Mouse (Mus musculus) erythroid progenitor cell, adult 5-6 weeks (primary cell): ENCODE results near the gene Hecw2. TPM values are rescaled to one million over a fixed set of nuclear protein-coding genes. Genes with fewer than 3 reads are reported as not detected.

Source experiments
- ATAC-seq: replicated peaks from 2 replicates; pipeline ENCODE4 v1.8.0; 2016; ENCODE audit warnings: moderate number of reproducible peaks, mild to moderate bottlenecking, moderate TSS enrichment, inconsistent platforms; ENCODE audit not compliant: poor library complexity, low FRiP score, severe bottlenecking
- total RNA-seq, 2 experiments: library from RNA; stranded (forward) in 1 of 2; stranded (reverse) in 1 of 2; fragments of 150-400 nt in 1 of 2; fragments of 186-747, 209-891 nt in 1 of 2; gene quantifications; 2 replicates each; pipeline versions ENCODE4 v1.2.3 to v1.2.4; 2015 to 2017; ENCODE audit warnings: low replicate concordance in 2 of 2

The Hecw2 gene
- total RNA-seq, 2 experiments from 2014 or later: not detected

DNA sequence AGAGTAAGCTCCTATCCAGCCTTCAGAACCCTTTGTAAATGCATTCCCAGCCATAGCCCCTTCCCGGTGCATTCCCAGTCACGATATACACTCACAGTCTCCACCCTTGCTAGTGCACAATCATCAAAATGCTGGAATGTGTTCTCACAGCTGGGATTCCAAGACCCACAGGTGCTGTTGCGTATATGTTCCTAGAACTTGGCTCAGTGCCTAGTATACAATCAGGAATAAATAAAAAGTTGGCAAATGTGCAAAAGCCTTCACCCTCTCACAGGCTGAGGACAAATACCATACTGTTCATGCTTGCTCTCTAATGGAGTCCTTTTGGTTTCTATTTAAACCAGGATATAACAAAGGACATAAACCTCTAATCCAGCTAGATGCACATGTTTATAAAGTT is 283.1 kb downstream of the Hecw2 start:
- no peak for ATAC-seq

DNA sequence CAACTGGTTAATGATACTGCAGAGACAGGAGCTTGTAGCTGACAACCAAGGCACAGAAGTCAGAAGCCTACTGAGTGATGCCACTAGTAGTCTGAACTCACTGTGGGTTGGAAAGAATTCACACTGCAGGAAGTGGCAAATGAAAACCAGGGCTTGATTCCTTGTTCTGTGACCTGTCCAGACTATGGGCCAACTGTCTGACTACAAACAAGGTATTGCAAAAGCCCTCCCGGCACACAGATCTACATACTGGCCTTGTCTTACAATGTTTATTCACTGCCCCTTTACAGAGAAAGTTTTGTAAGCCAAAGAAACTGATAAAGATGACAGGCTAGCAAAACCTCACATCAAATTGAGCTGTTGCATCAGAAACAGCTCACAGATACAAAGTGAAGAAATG is 284.7 kb downstream of the Hecw2 start:
- ATAC-seq: no peak

DNA sequence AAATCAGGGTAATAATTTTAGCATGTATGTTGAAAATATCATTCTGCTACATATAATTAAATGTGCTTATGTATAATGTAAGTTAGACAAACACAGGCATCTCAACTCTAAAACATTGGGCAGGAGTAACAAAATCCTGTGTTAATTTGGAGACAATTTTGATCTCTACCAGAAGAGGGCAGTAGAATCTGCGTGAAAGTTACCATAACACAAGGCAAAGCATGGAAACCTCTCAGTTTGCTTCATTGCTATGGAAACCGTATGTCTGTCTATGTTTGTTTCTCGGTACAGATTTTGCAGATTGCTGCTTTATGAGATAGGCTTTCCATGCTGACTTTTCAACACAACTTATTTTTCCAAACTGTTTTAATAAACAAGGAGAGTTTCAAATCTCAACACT is 285.9 kb downstream of the Hecw2 start:
- no peak for ATAC-seq

DNA sequence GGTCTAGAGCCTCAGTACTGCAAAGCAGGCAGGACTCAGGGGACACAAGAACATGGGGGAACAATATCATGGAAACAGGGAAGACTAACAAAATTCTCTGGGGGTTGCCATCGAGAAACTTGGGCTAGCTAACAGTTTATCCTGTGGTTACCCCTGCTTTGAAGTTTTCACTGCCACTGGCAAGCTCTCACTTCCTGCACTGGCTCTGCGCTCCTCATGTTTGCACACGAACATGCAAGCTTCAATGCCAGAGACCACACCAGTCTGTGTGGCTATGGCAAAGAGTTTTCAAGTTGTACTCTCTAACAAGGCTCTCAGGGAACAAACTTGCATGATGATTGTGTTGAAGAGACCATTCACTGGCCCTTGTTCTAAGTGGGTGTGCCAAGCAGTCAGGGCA is 288.8 kb downstream of the Hecw2 start:
- no peak for ATAC-seq

DNA sequence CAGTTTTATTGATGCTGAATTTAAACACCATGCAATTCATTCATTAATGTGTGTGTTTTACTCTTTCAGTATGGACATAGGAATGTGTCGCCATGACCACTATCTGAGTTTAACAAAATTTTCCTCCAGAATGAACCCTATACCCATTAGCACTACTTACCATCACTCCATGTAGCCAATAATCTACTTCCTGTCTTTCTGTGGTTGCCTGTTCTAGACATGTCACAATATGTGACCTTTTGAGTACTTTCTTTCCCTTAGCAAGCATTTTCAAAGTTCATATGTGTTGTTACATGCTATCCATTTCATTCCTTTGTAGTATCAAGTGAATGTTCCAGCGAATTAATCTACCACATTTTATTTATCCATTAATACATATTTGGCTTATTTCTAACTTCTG is 294.6 kb downstream of the Hecw2 start:
- ATAC-seq: no peak

DNA sequence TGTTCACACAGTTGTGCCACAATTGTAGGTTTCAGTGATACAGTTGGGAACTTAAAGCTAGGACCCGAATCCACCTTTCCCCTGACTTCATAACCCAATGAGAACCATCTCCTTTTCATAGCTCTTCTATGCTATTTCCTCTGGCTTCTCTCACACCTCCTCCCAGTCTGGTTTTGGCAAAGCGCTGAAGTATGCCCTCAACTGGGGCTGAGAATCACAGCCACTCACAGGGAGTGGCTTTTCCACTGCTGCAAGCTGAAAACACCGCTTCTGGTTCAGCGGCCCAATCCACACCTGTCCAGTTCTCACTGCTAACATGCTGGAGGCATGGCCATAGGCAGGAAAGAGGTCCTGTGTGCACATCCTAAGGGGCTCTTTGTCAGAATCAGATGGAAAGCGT is 300.7 kb downstream of the Hecw2 start:
- no peak for ATAC-seq

DNA sequence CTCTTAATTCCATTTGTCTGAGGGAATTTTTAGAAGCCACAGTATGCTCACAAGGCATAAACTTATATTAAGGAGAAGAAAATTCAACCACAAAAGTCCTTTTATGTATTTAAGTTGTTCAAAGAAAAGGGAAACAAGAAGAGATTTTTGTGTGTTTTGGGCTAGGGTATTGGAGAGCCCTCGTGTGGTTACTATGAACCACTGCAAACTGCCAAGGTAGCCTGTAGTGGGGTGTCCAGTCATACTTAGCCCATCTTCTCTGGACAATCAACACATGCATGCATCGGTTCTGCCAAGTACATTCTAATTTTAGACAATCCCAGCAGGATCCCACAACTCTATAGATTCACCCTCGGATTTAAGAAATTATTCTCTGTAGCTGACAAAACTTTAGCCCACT is 304.6 kb downstream of the Hecw2 start:
- no peak for ATAC-seq

DNA sequence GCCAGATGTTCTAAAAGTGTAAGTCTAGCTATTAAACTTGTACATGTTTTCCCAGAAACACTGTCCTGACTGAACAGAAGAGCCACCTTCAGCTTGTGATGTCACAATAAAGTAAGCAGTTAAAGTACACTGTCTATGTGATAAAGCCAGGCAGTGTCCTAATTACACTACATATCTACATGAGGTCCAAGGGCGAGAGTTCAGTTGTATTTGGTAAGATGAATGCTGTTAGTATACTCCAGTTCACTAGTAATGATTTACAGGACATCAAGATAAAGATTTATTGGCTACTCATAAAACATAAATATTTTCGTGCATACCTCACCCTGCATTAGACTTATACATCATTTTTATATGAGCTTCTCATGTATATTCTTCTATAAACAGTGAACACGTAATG is 305.2 kb downstream of the Hecw2 start:
- ATAC-seq: no peak

DNA sequence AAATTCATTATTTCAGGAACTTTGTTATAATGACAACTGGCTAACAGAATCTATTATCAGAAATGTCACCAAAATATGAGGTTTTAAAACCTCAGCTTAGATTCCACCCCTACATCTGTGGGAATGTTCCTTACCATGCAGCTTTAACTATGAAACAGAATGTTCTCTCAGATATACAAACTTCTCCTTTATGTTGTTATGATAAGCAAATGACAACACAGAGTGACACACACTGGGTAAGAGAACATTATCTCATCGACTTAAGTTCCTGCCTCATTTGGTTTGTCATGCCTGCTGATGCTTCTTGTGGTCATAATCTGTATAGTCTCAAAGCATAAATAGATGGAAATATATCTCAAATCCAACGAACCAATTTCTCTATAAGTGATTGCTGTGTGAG is 312.5 kb downstream of the Hecw2 start:
- ATAC-seq: no peak

DNA sequence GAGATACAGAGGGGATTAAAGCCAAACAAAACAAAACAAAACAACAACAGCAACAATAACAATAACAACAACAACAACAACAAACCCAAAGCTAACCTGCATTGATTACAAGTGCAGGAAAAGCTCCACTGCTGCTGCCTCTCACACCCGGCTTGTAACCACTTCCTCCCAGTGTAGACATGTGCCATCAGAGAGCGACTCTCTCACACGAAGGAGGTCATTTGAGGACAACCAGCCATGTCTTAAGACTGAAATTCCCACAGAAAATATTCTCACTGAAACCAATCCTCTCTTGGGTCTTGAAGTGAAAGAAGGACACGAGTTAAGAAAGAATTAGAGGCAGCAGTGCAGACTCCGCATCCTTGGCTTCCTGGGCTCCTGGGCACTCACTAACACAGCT is 319.0 kb downstream of the Hecw2 start:
- ATAC-seq: no peak

DNA sequence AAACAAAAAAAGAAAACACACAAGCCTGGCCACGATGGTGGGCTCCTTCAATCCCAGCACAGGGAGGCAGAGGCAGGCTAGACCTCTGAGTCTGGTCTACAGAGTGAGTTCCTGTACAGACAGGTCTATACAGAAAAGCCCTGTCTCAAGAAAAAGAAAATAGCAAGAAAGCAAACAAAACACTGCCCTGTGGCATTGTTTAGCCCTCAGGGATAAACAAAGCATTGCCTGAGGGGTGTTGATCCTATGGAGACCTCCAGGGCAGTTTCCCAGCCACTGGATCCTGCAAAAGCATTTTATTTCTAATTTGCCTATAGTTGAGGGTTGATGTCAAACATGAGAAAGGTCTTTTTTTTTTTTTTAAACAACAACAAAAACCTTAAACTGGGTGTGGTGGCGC is 327.7 kb downstream of the Hecw2 start:
- no peak for ATAC-seq

DNA sequence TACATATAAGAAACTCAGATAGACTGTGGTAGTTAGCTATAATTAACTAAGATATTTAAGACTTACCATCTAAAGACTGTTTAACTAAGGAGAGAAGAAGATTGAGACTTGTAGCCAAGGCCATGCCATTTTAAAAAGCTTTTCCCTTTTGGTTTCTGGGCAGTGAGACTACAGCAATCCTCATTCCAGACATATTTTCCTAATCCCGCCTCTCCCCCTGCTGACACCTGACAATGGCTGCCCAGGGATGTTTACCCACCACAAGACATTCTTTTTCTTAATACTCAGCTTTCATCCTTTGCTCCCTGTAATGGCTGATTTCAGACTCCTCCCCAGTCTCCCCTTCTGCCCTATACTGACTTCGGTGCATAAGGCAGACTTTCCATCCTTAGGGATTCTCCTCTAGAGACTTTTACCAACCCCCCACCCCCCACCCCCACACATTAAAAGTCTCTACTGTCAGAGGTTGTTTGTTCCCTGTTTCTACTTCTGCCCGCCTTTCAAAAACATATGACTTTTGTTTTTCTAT is 328.5 kb downstream of the Hecw2 start:
- ATAC-seq: no peak

DNA sequence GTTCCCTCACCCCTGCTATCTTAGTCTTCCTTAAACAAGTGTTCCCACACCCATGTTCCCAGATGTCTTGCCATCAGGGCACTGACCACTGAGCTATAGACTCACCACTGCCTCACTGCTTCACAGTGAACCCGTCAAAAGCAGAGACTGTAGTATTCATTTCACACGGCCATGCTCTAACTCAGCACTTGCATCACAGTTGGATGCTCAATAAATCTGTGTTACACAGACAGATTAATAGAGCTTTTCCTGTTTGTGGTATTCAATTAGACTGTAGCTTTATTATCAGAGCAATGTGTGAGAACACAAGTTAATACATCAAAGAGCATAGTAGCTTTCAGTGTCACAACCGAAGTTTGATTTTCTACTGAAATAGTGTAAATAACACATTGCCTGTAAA is 330.9 kb downstream of the Hecw2 start:
- ATAC-seq: no peak

DNA sequence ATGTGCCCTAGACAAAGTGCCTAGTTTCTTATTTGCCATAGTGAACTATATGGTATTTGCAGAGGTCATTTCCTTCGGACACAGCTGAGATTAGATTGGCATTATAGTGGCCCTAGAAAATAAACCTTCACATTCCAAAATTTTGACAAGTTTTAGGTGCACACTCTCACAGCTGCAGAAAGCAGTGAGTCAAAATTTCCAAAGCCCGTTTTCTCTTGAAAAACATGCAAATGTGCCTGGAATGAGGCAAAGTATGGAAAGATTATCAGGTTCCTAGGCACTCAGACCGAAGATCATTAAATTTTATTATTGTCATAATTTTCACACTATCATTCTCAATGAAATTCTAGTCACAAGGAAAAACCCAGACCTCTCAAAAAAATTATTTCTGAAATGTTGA is 334.4 kb downstream of the Hecw2 start:
- no peak for ATAC-seq

DNA sequence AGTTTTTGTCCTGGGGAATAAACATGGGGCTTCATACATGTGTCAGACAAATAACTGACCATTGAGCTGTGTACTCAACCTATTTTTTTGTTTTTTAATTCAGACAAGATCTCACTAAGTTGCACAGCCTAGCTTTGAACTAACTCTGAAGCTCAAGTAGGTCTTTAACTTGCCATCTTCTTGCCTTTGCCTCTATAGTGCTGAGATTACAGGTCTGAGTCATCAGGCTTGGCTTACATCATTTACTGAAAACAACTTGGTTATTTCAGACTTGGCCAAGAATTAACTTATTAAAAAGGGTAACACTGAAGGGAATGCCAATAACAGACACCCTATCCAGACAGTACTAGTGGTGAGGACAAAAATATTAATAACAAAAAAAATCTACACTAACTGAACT is 335.8 kb downstream of the Hecw2 start:
- no peak for ATAC-seq

DNA sequence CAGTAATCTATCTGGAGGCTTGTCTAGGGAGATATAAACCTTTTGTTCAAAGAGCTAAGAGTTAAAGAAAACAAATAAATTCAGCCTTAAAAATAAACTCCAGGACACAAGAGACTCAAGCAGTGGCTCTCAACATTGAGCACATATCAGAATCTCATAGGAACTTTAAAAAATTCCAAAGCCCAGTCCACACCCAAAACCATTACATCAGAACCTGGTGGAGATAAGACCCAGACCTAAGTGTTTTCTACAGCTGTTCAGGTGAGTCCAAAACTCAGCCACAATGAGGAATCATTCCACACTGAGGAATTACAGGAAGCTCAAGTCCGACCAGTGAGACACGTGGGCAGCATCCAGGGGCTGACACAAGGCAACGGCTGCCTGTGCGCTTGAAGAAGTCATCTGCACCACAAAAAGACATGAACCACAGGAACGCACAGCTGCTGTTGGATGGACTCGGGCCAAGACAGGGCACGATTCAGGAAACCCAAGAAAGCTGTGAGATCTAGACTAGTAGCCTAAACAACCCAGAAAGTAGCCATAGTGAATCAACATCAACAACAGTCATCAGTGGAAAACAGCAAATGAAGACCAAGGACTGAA is 338.4 kb downstream of the Hecw2 start:
- ATAC-seq: no peak

DNA sequence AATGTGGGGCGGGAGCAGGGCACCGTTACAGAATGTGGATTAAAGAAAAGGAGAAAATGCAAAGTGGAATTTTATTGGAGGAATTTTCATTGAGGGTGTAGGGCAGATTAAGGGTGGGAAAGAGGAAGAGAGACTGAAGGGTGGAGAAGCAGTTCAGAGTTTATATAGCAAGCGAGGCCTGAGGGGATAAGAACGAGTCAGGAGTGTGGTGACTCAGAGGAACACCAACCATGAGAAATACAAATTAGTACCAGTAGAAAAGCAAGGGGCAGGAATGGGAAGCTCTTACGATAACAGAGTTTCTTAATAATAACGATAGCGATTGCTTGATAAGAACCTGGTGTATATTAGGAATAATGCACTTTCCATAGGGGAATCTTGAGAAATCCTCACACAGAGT is 339.2 kb downstream of the Hecw2 start:
- ATAC-seq: no peak

DNA sequence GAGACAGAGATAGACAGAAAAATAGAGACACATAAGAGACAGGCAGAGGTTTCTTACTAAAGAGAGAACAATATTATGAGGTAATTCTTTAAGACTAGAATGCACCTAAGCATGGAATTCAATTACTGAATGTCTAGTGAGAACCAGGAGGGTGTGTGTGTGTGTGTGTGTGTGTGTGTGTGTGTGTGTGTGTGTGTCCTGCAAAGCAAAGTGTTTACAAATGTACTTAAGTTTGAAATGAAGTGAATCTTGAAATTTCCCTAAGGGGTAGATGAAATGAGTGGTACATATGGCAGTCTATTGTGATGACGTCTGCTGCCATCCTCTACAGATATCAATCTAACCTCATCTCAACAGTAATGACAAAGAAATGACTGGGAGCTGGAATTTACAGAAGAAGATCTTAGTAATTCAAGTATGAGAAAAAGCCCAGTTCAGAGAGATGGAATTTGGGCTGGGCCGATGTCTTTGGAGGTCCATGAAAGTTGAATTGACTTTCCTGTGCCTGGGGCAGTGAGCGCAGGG is 342.8 kb downstream of the Hecw2 start:
- ATAC-seq: no peak

DNA sequence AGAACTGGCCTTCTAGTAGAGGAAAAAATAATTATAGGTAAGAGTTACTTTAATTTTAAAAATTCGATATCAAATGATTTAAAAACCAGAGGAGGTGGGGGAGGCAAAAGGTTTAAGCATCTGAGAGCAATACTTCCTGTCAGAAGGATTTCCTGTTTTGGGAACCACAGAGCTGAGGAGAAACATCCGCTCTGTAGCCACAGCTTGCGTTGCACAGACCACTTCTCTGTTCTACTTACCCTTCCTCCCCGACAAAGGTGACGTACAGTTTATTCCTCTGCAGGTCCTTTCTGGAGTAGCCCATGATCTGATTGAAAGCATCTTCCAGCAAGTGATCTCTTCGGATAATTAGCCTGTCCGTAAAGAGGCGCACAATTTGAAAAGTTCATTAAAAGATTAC is 343.6 kb downstream of the Hecw2 start:
- no peak for ATAC-seq

DNA sequence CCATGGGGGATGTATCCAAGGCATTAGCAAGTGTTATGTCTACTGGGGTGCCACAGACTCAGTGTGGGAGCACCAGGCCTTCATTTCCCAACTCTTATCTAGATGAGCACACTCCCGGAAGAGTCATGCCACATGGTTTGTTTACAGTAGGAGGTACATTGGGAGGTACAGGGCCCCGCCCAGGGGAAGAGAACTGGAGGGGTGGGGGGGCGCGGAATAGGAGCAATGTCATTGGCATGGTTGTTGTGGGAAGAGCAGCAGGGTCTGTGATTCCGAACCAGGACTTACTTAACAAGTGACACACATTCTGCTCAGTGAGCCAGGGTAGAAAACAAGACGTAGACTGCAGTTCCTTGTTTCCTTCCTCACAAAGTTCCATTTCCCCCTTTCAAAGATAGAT is 344.1 kb downstream of the Hecw2 start:
- ATAC-seq: no peak

DNA sequence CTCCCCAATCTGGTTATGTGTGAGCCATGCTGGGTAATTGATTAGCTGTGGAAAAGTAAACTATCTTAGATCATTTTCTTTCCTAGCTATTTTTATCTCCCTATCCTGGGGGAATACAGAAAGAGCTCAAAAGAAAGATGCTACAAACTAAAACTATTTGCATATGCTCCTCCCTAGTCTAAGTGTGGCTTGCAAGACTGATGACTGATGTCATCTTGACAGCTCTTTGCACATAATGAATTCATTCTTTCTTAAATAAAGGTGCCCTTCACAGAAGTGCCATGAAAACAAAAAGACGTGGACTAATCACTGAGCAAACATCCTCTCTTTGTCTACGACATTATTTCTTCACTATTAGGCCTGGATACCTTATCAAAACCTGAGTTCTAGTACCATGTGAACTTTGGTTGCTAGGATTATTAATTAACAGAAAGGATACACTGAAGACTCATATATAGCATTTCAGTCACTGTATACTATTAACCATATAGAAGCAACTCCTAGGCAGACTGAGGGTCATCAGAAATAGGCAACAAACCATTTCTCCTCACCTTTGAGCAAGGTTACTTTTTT is 348.2 kb downstream of the Hecw2 start:
- ATAC-seq: no peak

DNA sequence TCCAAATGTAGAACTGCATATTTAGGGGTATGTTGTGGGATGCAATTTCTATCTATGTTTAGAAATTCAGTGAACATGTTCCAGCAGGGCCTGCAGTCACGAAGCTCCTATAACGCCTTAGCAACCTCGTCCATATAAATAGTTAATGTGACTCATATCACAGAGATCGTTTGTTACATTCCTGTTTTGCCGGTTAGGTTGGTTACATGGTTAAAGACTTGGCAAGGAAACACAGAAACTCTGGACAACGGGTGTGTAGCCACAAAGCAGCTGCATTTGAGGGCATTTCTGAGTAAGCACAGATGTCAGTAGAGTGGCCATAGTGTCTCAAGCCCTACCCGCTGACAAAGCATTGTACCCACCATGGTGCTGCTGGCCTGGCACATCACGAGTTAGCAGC is 349.1 kb downstream of the Hecw2 start:
- no peak for ATAC-seq
